Comparison of ENCODE assay signal across 9 mouse cellular contexts in the genomic region with DNA sequence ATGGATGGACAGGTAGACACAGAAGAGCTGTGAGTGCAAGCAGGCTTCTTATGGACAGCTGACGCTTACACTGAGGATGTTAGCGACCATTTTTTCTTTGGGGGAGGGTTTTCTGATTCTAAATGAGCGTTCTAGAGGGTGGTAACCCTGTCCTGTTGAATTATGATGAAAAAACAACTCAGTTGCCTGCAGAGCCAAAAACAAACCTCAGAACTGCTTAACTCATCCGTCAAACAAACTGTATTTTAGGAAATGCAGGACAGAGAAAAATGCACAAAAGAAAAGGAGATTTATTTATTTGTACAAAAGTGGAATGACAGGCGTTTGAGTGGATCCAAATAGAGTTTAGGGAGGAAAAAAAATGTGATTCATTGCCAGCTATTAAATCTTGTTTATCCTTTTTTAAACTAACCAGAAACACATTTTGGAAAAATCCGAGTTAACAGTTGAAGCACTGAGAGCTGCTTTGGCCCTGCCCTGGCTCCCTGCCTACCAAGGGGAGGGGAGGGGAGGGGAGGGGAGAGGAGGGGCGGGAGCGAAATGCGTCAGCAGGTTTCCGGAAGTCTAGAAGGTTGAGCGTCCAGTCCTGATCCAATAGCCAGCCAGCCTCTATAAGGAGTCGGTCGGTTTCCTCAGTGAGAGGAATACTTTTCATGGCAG. TPM values are rescaled to one million over a fixed set of nuclear protein-coding genes. Genes with fewer than 3 reads are reported as not detected.
DNase-seq lines count a peak whose midpoint lies in the region; ATAC-seq and TF ChIP-seq lines count a peak whose summit lies in the region.
"Had no signal": no experiment of that assay in that cellular context is flagged by ENCODE, and none has a peak within 500 bp of the region (broad histone marks: within the 10 kb centered on the region; RNA-seq: fewer than 3 reads in every experiment).

No protein-coding gene starts in this region.

- no peaks in the 10 kb centered on the region for H3K9me3 ChIP-seq in midbrain, postnatal 0 days (ENCODE audit: low read length)
- no peaks in the 10 kb centered on the region for H3K9me3 ChIP-seq in midbrain, embryonic 16.5 days (replicated peaks; ENCODE audit: control insufficient read depth, low read length, poor library complexity, severe bottlenecking)
- H3K9me3 ChIP-seq in stomach, embryonic 15.5 days: no peaks in the 10 kb centered on the region

- DNase-seq in embryo, embryonic 10.5 days (ENCODE audit: low spot score): peak; percentile 35
- no peak for DNase-seq in embryo, embryonic 9.5 days (ENCODE audit: extremely low spot score)
- DNase-seq in midbrain, postnatal 0 days (ENCODE audit: low spot score): peak; percentile 10
- peak; percentile 75 for DNase-seq in kidney, postnatal 10 days
- no peak for DNase-seq in right cerebral cortex, postnatal 25 days
- no peak for DNase-seq in spleen, adult 12 weeks (ENCODE audit: low spot score)

- H3K36me3 ChIP-seq in midbrain, postnatal 0 days (ENCODE audit: insufficient read depth, low read length): no peaks in the 10 kb centered on the region
- H3K36me3 ChIP-seq in midbrain, embryonic 16.5 days (ENCODE audit: control insufficient read depth, insufficient read depth, low read length): no peaks in the 10 kb centered on the region
- no peaks in the 10 kb centered on the region for H3K36me3 ChIP-seq in stomach, embryonic 15.5 days

- 53% methylated on average over 13 of the region's 13 CpGs for WGBS in midbrain, postnatal 0 days
- WGBS in midbrain, embryonic 16.5 days: 70% methylated on average over 9 of the region's 13 CpGs
- WGBS in stomach, embryonic 15.5 days: 27% methylated on average over 13 of the region's 13 CpGs

- H3K4me2 ChIP-seq in midbrain, postnatal 0 days (ENCODE audit: low read depth, low read length, poor library complexity, severe bottlenecking): no peak overlapping the region
- no peak overlapping the region for H3K4me2 ChIP-seq in midbrain, embryonic 16.5 days (ENCODE audit: low read length)
- peak overlapping the region; percentile 19; the same call in 1 of the 2 replicates for H3K4me2 ChIP-seq in stomach, embryonic 15.5 days

- ATAC-seq in midbrain, postnatal 0 days (ENCODE audit: low FRiP score): no peak
- no peak for ATAC-seq in midbrain, embryonic 16.5 days
- ATAC-seq in stomach, embryonic 15.5 days (ENCODE audit: insufficient read depth, low FRiP score, low read depth): peak; percentile 31; the same call in 1 of the 2 replicates

- no peak overlapping the region for H3K4me3 ChIP-seq in midbrain, postnatal 0 days (ENCODE audit: low read depth, low read length)
- H3K4me3 ChIP-seq in midbrain, embryonic 16.5 days (ENCODE audit: low read depth, low read length): no peak overlapping the region
- no peak overlapping the region for H3K4me3 ChIP-seq in stomach, embryonic 15.5 days (replicated peaks)

- no peaks in the 10 kb centered on the region for H3K4me1 ChIP-seq in midbrain, postnatal 0 days (ENCODE audit: insufficient read depth, low read length)
- no peaks in the 10 kb centered on the region for H3K4me1 ChIP-seq in midbrain, embryonic 16.5 days (ENCODE audit: control insufficient read depth, insufficient read depth, low read length)
- peaks cover 3% of the 10 kb centered on the region for H3K4me1 ChIP-seq in stomach, embryonic 15.5 days

- H3K27me3 ChIP-seq in midbrain, postnatal 0 days (ENCODE audit: insufficient read depth, low read length): no peaks in the 10 kb centered on the region
- no peaks in the 10 kb centered on the region for H3K27me3 ChIP-seq in midbrain, embryonic 16.5 days (ENCODE audit: control insufficient read depth, insufficient read depth, low read depth, low read length)
- no peaks in the 10 kb centered on the region for H3K27me3 ChIP-seq in stomach, embryonic 15.5 days (replicated peaks)

- TF ChIP-seq CTCF in midbrain, postnatal 0 days (IDR thresholded peaks at IDR 0.05): no peak

- H3K9ac ChIP-seq in midbrain, postnatal 0 days (replicated peaks; ENCODE audit: low read length, poor library complexity, severe bottlenecking): no peak overlapping the region
- no peak overlapping the region for H3K9ac ChIP-seq in midbrain, embryonic 16.5 days (ENCODE audit: low read depth, low read length)
- H3K9ac ChIP-seq in stomach, embryonic 15.5 days: no peak overlapping the region
- H3K9ac ChIP-seq: liver, embryonic 14.5 days had no signal

- no peak overlapping the region for H3K27ac ChIP-seq in midbrain, postnatal 0 days (ENCODE audit: low read depth, low read length)
- no peak overlapping the region for H3K27ac ChIP-seq in midbrain, embryonic 16.5 days (ENCODE audit: low read length)
- H3K27ac ChIP-seq in stomach, embryonic 15.5 days: no peak overlapping the region
- H3K27ac ChIP-seq: liver, embryonic 14.5 days had no signal

RNA-seq across cellular contexts. Expression of gene Gm10320, which starts 51.4 kb away (rescaled TPM):
- total RNA-seq in midbrain, postnatal 0 days (2014; rRNA removed): not detected in 2 replicates
- 0.43 and 1.2 TPM in 2 replicates for polyA plus RNA-seq in midbrain, postnatal 0 days (2015; fragmentation: Nextera tagmentation; extraction: Ambion mirVana)
- 1.0 and 1.2 TPM in 2 replicates for polyA plus RNA-seq in midbrain, embryonic 16.5 days (2015; fragmentation: Nextera tagmentation; extraction: Ambion mirVana)
- 1.7 and 8.0 TPM in 2 replicates for polyA plus RNA-seq in stomach, embryonic 15.5 days (2015; fragmentation: Nextera tagmentation; extraction: Ambion mirVana)

Comparison
In these comparisons a context has a peak if more than half of its experiments do, and no peak if none do; other contexts are left out.
1. DNase-seq: peak in embryo, embryonic 10.5 days (single experiment), midbrain, postnatal 0 days (single experiment) and kidney, postnatal 10 days (single experiment); none in embryo, embryonic 9.5 days (single experiment), right cerebral cortex, postnatal 25 days (single experiment) and spleen, adult 12 weeks (single experiment).